Mouse (Mus musculus): Measurements from ENCODE around the gene I0C0044D17Rik. TPM values are rescaled to one million over a fixed set of nuclear protein-coding genes. Genes with fewer than 3 reads are reported as not detected.

I0C0044D17Rik gene
- total RNA-seq, 1 experiment, result 0.13 TPM

- DNase-seq (ENCODE audit: low read depth, low spot score), result no peak
- Histone ChIP-seq H3K9ac (ENCODE audit: insufficient read depth, low read depth, low read length, poor library complexity, severe bottlenecking) (no peak overlapping the region), H3K27ac (ENCODE audit: insufficient read depth, low read depth, low read length, poor library complexity, severe bottlenecking) (no peak overlapping the region), H3K36me3 (ENCODE audit: control insufficient read depth, insufficient read depth, low read length, poor library complexity, severe bottlenecking) (no peaks in the 10 kb centered on the region; the same call in 1 of the 2 replicates), H3K9me3 (ENCODE audit: control insufficient read depth, insufficient read depth, low read depth, low read length) (no peaks in the 10 kb centered on the region), H3K4me1 (ENCODE audit: control insufficient read depth in 2 of 2, insufficient read depth in 2 of 2, low read length in 2 of 2, poor library complexity in 1 of 2) (peaks cover 0 to 9% of the 10 kb centered on the region in 2 experiments; a peak in 2 of 4 replicates), H3K4me3 (ENCODE audit: insufficient read depth in 1 of 2, low read depth in 1 of 2, low read length in 2 of 2, poor library complexity in 1 of 2, severe bottlenecking in 1 of 2) (no peak overlapping the region)
- in situ Hi-C loops (cut with MboI; ENCODE audit: low sequenced_read_pairs in 2 of 2, unreplicated experiment in 2 of 2), result no loop called here
- TF ChIP-seq MAFK (IDR thresholded peaks at IDR 0.05; ENCODE audit: insufficient read depth, low read depth, low read length) (no peak), ZC3H11A (IDR thresholded peaks at IDR 0.05; ENCODE audit: borderline replicate concordance, low read depth, low read length) (no peak), ZNF384 (IDR thresholded peaks at IDR 0.05; ENCODE audit: low read depth, low read length) (no peak), CHD2 (IDR thresholded peaks at IDR 0.05; ENCODE audit: low read depth, low read length) (no peak), HCFC1 (IDR thresholded peaks at IDR 0.05; ENCODE audit: borderline replicate concordance, insufficient read depth, low read length) (no peak)
Measured at GRCm38 (mm10) chr4:98795241-98795640, 28.4 kb downstream of the I0C0044D17Rik start.

- Histone ChIP-seq H3K9me3 (ENCODE audit: control insufficient read depth, insufficient read depth, low read depth, low read length) (no peaks in the 10 kb centered on the region), H3K4me3 (ENCODE audit: insufficient read depth in 1 of 2, low read depth in 1 of 2, low read length in 2 of 2, poor library complexity in 1 of 2, severe bottlenecking in 1 of 2) (peak overlapping the region in 1 of 2 experiments; percentile 51; a peak in 2 of 4 replicates), H3K27ac (ENCODE audit: insufficient read depth, low read depth, low read length, poor library complexity, severe bottlenecking) (no peak overlapping the region), H3K36me3 (ENCODE audit: control insufficient read depth, insufficient read depth, low read length, poor library complexity, severe bottlenecking) (no peaks in the 10 kb centered on the region), H3K4me1 (ENCODE audit: control insufficient read depth in 2 of 2, insufficient read depth in 2 of 2, low read length in 2 of 2, poor library complexity in 1 of 2) (peaks cover 0 to 5% of the 10 kb centered on the region in 2 experiments; a peak in 1 of 4 replicates), H3K9ac (ENCODE audit: insufficient read depth, low read depth, low read length, poor library complexity, severe bottlenecking) (no peak overlapping the region)
- TF ChIP-seq MAFK (IDR thresholded peaks at IDR 0.05; ENCODE audit: insufficient read depth, low read depth, low read length) (no peak), ZC3H11A (IDR thresholded peaks at IDR 0.05; ENCODE audit: borderline replicate concordance, low read depth, low read length) (no peak), HCFC1 (IDR thresholded peaks at IDR 0.05; ENCODE audit: borderline replicate concordance, insufficient read depth, low read length) (no peak), ZNF384 (IDR thresholded peaks at IDR 0.05; ENCODE audit: low read depth, low read length) (no peak), CHD2 (IDR thresholded peaks at IDR 0.05; ENCODE audit: low read depth, low read length) (no peak)
- in situ Hi-C loops (cut with MboI; ENCODE audit: low sequenced_read_pairs in 2 of 2, unreplicated experiment in 2 of 2), result no loop called here
- DNase-seq (ENCODE audit: low read depth, low spot score), result no peak
Measured at GRCm38 (mm10) chr4:98793486-98793885, 30.2 kb downstream of the I0C0044D17Rik start.

- H3K27ac ChIP-seq (ENCODE audit: insufficient read depth, low read depth, low read length, poor library complexity, severe bottlenecking), result no peak overlapping the region
- peaks cover 0 to 16% of the 10 kb centered on the region in 2 experiments; a peak in 3 of 4 replicates for H3K4me1 ChIP-seq (ENCODE audit: control insufficient read depth in 2 of 2, insufficient read depth in 2 of 2, low read length in 2 of 2, poor library complexity in 1 of 2)
- in situ Hi-C loops (cut with MboI; ENCODE audit: low sequenced_read_pairs in 2 of 2, unreplicated experiment in 2 of 2), result no loop called here
- no peak for TF ChIP-seq MAFK (IDR thresholded peaks at IDR 0.05; ENCODE audit: insufficient read depth, low read depth, low read length)
- no peak for TF ChIP-seq ZC3H11A (IDR thresholded peaks at IDR 0.05; ENCODE audit: borderline replicate concordance, low read depth, low read length)
- TF ChIP-seq HCFC1 (IDR thresholded peaks at IDR 0.05; ENCODE audit: borderline replicate concordance, insufficient read depth, low read length), result no peak
- no peak for TF ChIP-seq CHD2 (IDR thresholded peaks at IDR 0.05; ENCODE audit: low read depth, low read length)
- H3K36me3 ChIP-seq (ENCODE audit: control insufficient read depth, insufficient read depth, low read length, poor library complexity, severe bottlenecking), result no peaks in the 10 kb centered on the region
- no peak overlapping the region for H3K4me3 ChIP-seq (ENCODE audit: insufficient read depth in 1 of 2, low read depth in 1 of 2, low read length in 2 of 2, poor library complexity in 1 of 2, severe bottlenecking in 1 of 2)
- H3K9ac ChIP-seq (ENCODE audit: insufficient read depth, low read depth, low read length, poor library complexity, severe bottlenecking), result no peak overlapping the region
- H3K9me3 ChIP-seq (ENCODE audit: control insufficient read depth, insufficient read depth, low read depth, low read length), result no peaks in the 10 kb centered on the region
- no peak for DNase-seq (ENCODE audit: low read depth, low spot score)
Measured at GRCm38 (mm10) chr4:98790721-98791120, 32.9 kb downstream of the I0C0044D17Rik start.

- Histone ChIP-seq H3K9me3 (ENCODE audit: control insufficient read depth, insufficient read depth, low read depth, low read length) (no peaks in the 10 kb centered on the region), H3K4me1 (ENCODE audit: control insufficient read depth in 2 of 2, insufficient read depth in 2 of 2, low read length in 2 of 2, poor library complexity in 1 of 2) (peaks cover 6 to 22% of the 10 kb centered on the region in 2 experiments), H3K9ac (ENCODE audit: insufficient read depth, low read depth, low read length, poor library complexity, severe bottlenecking) (no peak overlapping the region), H3K4me3 (ENCODE audit: insufficient read depth in 1 of 2, low read depth in 1 of 2, low read length in 2 of 2, poor library complexity in 1 of 2, severe bottlenecking in 1 of 2) (0 out of 4 replicates have a peak overlapping the region, but pooled peaks of 1 of the 2 experiments have one; percentile 9), H3K36me3 (ENCODE audit: control insufficient read depth, insufficient read depth, low read length, poor library complexity, severe bottlenecking) (no peaks in the 10 kb centered on the region), H3K27ac (ENCODE audit: insufficient read depth, low read depth, low read length, poor library complexity, severe bottlenecking) (no peak overlapping the region)
- no peak for DNase-seq (ENCODE audit: low read depth, low spot score)
- TF ChIP-seq CHD2 (IDR thresholded peaks at IDR 0.05; ENCODE audit: low read depth, low read length), result no peak
- peak; percentile 52; the same call in 1 of the 2 replicates for TF ChIP-seq ZNF384 (IDR thresholded peaks at IDR 0.05; ENCODE audit: low read depth, low read length)
- in situ Hi-C loops (cut with MboI; ENCODE audit: low sequenced_read_pairs in 2 of 2, unreplicated experiment in 2 of 2), result no loop called here
Measured at GRCm38 (mm10) chr4:98789861-98790311, 33.8 kb downstream of the I0C0044D17Rik start.

Data from ES-E14 (cell line).